Mouse (Mus musculus): ENCODE results near the gene Ctbs.
A peak's percentile ranks its signal among the peaks of the same experiment; 100 is the strongest.

Gene Ctbs

DNA sequence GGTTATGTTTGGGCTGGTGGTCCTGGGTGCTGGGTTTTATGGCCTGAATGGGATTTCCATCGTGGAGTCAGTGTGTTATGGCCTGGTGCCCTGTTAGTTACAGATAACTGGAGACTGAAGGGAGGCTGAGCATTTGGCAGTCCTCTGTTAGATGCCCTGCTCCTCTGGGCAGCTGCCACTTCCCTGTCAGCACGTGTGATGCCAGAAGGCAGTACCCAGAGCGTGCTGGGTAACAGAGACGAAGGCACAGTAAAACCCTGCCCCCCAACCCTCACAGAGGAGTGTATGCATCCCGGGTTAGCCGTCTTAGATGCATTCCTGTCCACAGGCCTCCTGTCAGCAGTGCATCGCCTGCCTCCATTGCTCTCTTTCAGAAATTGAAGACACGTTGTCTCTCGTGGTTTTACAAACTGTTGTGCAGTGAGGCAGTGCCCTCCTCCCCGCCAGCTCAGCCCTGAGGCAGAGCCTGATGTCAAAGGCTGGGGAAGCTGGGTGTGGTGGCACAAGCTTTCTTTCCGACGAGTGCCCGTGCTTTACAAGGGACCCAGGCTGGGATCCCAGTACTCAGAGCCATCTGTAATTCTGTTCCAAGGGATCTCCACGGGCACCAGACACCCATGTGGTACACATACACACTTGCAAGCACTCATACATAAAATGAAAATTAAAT lies 15.8 kb upstream of the Ctbs start:
- DNase-seq = no peak

DNA sequence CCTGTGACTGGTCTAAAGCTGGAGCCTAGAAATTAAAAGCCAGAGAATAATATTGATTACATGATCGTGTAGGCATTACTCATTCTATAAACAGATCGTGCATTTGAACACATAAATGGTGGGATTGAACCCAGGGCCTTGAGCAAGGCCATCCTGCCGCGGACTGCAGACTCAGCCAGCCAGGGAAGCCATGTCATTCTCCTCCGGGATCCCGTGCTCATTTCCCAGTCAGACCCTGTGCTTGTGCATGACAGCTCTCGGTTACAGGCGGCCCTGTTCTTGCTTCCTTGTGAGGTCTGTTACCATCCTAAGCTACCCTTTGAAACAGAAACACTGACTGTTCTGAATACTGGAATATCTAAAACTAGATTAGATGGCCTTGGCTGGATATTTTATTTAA lies 14.9 kb upstream of the Ctbs start:
- no peak for DNase-seq

DNA sequence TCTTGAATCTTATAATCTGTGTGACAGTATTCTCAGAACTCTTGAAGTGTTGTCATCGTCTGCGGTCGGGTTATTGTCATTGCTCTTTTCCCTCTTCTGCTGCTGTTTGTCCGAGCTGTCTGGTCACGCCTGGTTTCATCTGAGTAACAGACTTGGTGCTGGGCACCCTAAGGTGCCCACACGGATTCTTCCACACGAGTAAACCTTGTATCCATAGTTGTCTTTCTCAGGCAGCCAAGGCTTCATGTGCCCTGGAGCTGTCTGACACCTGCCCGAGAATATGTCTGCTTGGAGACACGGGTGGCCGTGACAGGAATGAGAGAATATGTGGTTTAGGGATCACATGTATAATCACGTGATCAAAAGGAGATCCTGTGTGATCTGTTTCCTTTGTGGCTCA lies 14.1 kb upstream of the Ctbs start:
- no peak for DNase-seq

- DNase-seq = no peak
These were observed 13.5 kb upstream of the Ctbs start for GRCm38 (mm10) chr3:146436114-146436513.

DNA sequence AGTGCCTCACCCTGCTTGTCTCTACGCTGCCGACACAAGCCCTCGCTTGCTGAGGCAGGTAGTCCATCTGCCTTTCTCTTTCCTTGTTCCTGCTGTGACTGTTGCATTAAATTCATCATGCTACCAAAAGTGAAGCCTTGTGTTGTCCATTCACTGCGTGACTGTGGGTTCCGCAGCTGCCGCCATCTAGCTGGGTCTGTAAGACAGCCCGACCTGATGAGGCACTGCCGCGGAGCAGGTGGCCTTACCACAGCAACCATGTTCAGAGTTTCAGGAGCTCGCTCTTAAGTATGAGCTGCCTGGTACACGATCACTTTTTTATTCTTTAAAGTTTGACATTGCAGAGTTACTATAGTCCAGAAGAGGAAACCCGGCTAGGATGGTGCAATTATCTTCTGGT lies 9.6 kb upstream of the Ctbs start:
- no peak for DNase-seq

- DNase-seq = no peak
These were observed 9.2 kb upstream of the Ctbs start for GRCm38 (mm10) chr3:146440422-146440821.

DNA sequence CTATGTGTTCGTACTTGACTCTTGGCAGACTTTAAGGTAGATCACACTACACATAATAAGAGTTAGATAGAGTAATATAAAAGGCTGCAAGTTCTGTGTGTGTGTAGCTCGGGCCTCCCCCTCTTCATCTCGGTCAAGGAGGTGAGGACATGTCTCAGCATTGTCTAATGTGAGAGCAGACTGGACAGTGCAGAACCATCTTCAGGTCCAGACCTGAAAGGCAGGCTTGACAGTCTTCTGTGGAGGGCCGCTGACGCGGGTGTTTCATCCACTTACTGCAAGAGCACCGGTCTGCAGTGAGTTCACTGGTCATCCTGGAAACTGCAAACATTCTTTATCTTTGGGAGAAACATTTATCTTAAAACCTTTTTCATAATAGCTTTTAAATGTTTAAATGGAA lies 7.1 kb upstream of the Ctbs start:
- DNase-seq = no peak

DNA sequence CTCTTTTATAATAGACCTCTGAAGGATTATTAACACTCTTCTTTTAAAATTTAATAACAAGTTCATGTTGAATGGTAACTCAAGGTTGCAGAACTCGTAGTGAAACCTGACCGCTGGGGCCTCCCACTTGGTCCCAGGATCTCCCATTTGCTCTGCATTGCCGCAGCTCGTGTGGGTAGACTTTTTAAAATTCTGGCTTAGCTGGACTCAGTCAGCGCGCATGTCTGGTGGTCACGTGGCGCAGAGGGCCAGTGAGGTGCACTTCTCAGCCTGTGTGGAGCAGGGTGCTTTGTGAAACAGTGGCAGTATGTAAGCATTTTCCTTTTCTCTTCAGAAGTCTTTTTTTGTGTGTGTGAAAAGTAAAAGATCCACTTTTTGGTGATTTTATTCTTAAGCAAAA lies 6.7 kb upstream of the Ctbs start:
- no peak for DNase-seq

DNA sequence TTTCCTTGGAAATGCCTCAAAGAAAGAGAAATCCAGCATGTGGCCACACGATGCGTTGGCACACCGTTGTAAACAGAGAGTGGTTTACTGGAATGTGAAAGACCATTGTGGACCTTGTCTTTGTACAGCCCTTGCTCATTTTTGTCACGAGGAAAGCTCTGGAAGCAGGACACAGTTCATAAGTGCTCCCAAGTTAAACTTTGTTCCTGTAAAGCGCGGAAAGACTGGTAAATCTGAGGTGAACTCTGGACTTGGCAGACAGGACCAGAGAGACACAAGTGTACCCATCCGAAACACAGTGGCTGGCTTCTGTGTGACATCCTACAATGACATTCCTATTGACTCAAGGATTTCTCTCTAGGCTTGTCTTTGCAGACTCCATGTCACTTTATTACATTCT lies 6.2 kb upstream of the Ctbs start:
- no peak for DNase-seq

DNA sequence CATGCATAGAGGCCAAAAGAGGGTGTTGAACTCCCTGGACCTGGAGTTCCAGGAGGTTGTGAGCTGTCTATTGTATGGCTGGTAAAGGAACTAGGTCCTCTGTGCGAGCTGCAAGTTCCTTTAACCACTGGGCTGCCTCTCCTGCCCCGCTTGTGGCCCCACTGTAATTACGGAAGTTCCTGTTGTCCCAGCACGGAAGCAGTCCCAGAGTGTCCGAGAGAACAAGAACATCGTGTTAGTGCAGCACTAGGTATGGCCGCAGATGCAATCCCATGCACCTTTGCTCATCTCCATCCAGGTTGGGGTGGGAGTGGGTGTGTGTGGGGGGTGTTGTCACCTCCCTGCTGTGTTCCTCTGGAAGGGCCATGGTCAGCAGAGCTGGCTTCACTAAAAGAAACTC lies 4.7 kb upstream of the Ctbs start:
- DNase-seq = no peak

GRCm38 (mm10) chr3:146447156-146447555 lies 2.4 kb upstream of the Ctbs start:
- DNase-seq = no peak

- no peak for DNase-seq
These were observed 2.0 kb upstream of the Ctbs start for GRCm38 (mm10) chr3:146447598-146447997.

GRCm38 (mm10) chr3:146448372-146448771 lies 1.2 kb upstream of the Ctbs start:
- no peak for DNase-seq

DNA sequence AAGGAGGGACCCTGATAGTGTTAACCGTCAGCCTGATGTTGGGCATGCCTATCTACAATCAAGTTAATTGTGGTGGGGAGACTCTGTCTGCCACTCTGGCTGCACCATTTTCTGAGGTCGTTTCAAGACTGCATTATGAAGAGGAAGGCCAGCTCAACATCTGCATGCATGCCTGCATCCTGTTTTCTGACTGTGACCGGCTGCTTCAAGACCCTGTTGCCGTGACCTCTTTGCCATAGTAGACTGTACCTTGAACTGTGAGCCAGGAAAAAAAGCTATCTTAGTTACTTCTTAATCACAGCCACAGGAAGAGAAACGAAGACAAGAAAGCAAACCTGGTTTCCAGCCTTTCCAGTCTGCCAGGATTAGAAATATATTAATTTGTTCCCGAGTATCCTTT lies 626 bp upstream of the Ctbs start:
- DNase-seq = no peak

DNA sequence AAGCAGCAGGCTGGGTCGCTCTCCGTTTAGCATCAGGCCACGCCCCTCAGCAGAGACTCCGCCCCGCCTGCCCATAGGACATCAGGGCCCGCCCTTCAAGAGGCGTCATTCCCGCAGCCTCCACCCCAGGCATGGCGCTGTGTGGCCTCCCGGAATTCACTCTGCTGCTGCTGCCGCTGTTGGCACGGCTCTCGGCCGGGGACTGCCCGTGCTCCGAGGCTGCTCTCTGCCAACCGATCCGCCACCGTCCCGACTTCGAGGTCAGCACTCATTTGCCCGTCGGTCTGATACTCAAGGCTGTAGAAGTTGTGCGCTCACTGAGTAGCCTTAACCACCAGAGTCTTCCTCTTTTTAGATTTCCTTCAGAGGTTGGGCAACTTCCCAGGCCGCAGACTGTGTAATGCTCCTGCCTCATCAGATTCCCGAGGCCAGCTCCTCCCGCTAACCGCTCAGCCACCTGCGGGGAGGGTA lies 811 bp downstream of the Ctbs start:
- DNase-seq = peak; percentile 86

DNA sequence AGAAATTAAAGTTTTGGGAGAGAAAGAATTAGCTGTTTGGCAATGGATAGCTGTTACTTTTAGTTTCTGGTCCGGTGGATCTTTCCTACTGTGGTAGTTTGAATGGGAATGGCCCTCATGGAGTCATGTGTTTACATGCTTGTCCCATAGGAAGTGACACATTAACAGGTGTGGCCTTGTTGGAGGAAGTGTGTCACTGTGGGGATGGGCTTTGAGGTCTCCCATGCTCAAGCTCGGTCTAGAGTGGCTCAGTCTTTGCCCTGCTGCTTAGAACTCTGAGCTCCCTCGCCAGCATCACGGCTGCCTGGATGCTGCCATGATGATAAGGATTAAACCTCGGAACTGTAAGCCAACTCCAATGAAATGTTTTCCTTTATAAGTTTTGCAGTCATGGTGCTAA lies 1.8 kb downstream of the Ctbs start:
- no peak for DNase-seq

DNA sequence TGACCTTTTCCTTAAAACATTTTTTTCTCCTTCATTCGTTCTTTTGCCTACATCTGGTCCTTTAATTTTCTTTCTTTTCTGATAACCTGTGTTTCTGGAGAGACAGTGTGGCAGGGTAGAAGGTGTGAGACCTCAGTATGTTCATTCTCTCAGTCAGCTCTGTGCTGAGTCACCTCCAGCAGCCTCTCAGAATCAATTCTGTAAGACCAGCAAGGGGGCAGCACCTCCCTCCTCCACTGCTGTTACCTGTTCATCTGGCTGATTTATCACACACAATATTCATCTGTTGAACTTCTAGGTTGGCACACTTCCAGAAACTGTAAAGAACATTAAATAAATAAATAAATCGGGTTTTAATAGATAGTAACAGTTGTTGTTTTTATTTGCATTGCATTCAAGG lies 13.3 kb downstream of the Ctbs start:
- DNase-seq = no peak

- DNase-seq = no peak
These were observed 19.6 kb downstream of the Ctbs start for GRCm38 (mm10) chr3:146469226-146469625.

DNA sequence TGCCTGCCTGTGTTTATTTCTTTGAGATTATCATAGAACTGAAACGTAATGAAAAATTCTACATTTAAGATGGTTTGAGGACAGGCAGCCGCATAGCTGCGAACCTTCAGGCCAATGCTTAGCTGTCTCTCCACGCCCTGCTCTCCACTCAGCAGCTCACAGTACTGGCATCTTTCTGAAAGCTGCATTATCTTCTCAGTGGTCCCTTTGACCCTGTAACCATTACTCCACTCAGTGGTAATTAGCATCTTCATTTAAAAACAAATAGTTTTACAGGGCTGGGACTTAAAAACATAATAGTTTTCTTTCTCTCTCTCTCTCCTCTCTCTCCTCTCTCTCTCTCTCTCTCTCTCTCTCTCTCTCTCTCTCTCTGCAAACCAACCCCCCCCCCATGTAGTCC lies 23.1 kb downstream of the Ctbs start:
- no peak for DNase-seq

DNA sequence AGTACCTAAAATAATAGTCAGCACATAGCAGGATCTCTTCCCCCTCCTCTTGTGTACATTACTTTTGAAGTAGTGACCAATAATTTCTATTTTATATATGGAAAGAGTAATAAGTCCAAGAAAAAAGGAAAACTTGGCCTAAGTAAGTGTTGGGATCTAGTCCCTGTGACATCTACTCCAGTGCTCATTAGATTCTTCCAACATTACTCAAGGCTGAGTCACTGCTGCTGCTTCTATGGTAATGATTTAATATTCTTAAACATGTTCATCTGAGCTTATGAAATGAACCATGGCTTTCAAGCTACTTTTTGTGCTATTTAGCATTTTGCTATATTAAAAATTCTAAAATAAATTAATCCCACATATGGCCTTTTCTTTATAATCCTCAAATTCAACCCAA lies 24.1 kb downstream of the Ctbs start:
- DNase-seq = no peak

DNA sequence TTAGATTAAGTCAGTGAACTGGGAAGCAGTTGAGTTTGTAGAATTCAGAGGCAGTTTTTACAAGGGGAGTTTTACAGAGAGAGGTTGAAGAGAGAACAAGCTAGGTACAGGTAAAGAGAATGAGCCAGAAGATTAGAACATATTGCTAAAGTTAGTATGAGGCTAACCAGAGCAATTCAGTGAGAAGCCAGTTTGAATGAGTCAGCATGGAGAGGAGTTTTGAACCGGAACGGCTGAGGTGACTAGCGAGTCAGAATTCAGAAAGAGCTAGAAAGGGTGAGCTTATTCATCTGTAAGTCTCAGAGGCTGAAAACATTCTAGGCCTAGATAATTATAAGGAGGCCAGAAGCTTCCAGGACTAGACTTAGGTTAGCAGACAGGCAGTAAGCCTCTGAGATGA lies 24.8 kb downstream of the Ctbs start:
- DNase-seq = no peak

GRCm38 (mm10) chr3:146482044-146482443 lies 32.4 kb downstream of the Ctbs start:
- no peak for DNase-seq

- no peak for DNase-seq
These were observed 36.9 kb downstream of the Ctbs start for GRCm38 (mm10) chr3:146486464-146486863.

DNA sequence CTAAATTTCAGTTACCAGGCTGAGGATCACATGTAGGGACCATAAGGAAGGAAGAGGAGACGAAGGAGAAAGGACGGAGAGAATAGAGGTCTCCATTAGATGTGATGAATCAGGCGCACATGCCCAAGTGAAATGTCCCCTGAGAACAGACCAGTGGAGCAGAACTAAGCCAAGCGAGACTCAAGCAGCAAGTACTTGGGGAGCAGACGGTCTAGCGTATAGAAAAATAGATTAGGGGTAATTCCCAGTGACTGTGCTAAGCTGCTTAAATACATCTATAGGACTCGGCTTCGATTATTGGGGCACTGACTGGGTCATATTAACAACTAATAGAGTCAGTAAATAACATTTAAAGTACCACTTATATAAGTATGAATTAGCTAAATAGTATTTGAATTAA lies 45.3 kb downstream of the Ctbs start:
- DNase-seq = no peak

- no peak for DNase-seq
These were observed 49.4 kb downstream of the Ctbs start for GRCm38 (mm10) chr3:146498989-146499388.

Measured in cerebellum, adult 11-12 months (tissue).